Mouse (Mus musculus): ENCODE data around the gene Larp1. TPM values are rescaled to one million over a fixed set of nuclear protein-coding genes. Genes with fewer than 3 reads are reported as not detected.
A peak's percentile ranks its signal among the peaks of the same experiment; 100 is the strongest.

The Larp1 gene
- polyA plus RNA-seq, 1 experiment from 2014 or later: 21.8 TPM

GRCm38 (mm10) chr11:58008437-58009050, 320 bp upstream of the Larp1 start:
- H3K36me3 ChIP-seq: no peaks in the 10 kb centered on the region
- H3K27me3 ChIP-seq (ENCODE audit: insufficient read depth, poor library complexity, severe bottlenecking): no peaks in the 10 kb centered on the region
- peak overlapping the region; percentile 98 for H3K27ac ChIP-seq
- peak; percentile 97 for DNase-seq (ENCODE audit: low spot score)
- H3K9me3 ChIP-seq: no peaks in the 10 kb centered on the region
- WGBS: 11% methylated on average over 73 of the region's 74 CpGs
- H3K4me1 ChIP-seq: peaks cover 31% of the 10 kb centered on the region
- peak overlapping the region; percentile 99 for H3K4me3 ChIP-seq

- WGBS: under 1% methylated on average over 75 of the region's 78 CpGs
- Histone ChIP-seq H3K4me1 (peaks cover 38% of the 10 kb centered on the region), H3K36me3 (no peaks in the 10 kb centered on the region), H3K27ac (peak overlapping the region; percentile 98), H3K4me3 (peak overlapping the region; percentile 99), H3K27me3 (ENCODE audit: insufficient read depth, poor library complexity, severe bottlenecking) (no peaks in the 10 kb centered on the region), H3K9me3 (no peaks in the 10 kb centered on the region)
- peak; percentile 86 for DNase-seq (ENCODE audit: low spot score)
Observed at GRCm38 (mm10) chr11:58009516-58010141, 765 bp downstream of the Larp1 start.

- no peaks in the 10 kb centered on the region for H3K27me3 ChIP-seq (ENCODE audit: insufficient read depth, poor library complexity, severe bottlenecking)
- no peak for DNase-seq (ENCODE audit: low spot score)
- peak overlapping the region; percentile 98 for H3K27ac ChIP-seq
- H3K4me3 ChIP-seq: peak overlapping the region; percentile 99
- no peaks in the 10 kb centered on the region for H3K9me3 ChIP-seq
- H3K4me1 ChIP-seq: peaks cover 44% of the 10 kb centered on the region
- 2% methylated on average over 16 of the region's 16 CpGs for WGBS
- no peaks in the 10 kb centered on the region for H3K36me3 ChIP-seq
Observed at GRCm38 (mm10) chr11:58010226-58010781, 1.4 kb downstream of the Larp1 start.

GRCm38 (mm10) chr11:58010930-58011329, 2.1 kb downstream of the Larp1 start:
- no peaks in the 10 kb centered on the region for H3K27me3 ChIP-seq (ENCODE audit: insufficient read depth, poor library complexity, severe bottlenecking)
- H3K4me1 ChIP-seq: peaks cover 45% of the 10 kb centered on the region
- WGBS: 17% methylated on average over 1 of the region's 1 CpGs
- H3K27ac ChIP-seq: peak overlapping the region; percentile 22; the same call in 1 of the 2 replicates
- no peak for DNase-seq (ENCODE audit: low spot score)
- H3K36me3 ChIP-seq: no peaks in the 10 kb centered on the region
- peak overlapping the region; percentile 99 for H3K4me3 ChIP-seq
- no peaks in the 10 kb centered on the region for H3K9me3 ChIP-seq

- peak overlapping the region; percentile 8; the same call in 1 of the 2 replicates for H3K27ac ChIP-seq
- no peaks in the 10 kb centered on the region for H3K36me3 ChIP-seq
- DNase-seq (ENCODE audit: low spot score): no peak
- H3K4me3 ChIP-seq: no peak overlapping the region
- no peaks in the 10 kb centered on the region for H3K9me3 ChIP-seq
- H3K27me3 ChIP-seq (ENCODE audit: insufficient read depth, poor library complexity, severe bottlenecking): no peaks in the 10 kb centered on the region
- 76% methylated on average over 4 of the region's 4 CpGs for whole genome bisulfite sequencing
- peaks cover 54% of the 10 kb centered on the region for H3K4me1 ChIP-seq
Observed at GRCm38 (mm10) chr11:58011813-58012212, 2.9 kb downstream of the Larp1 start.

GRCm38 (mm10) chr11:58012674-58013073, 3.8 kb downstream of the Larp1 start:
- no peak for DNase-seq (ENCODE audit: low spot score)
- Histone ChIP-seq H3K4me3 (no peak overlapping the region), H3K9me3 (no peaks in the 10 kb centered on the region), H3K27me3 (ENCODE audit: insufficient read depth, poor library complexity, severe bottlenecking) (no peaks in the 10 kb centered on the region), H3K27ac (no peak overlapping the region), H3K36me3 (no peaks in the 10 kb centered on the region), H3K4me1 (peaks cover 60% of the 10 kb centered on the region)
- WGBS: 90% methylated on average over 1 of the region's 1 CpGs

GRCm38 (mm10) chr11:58013100-58013499, 4.2 kb downstream of the Larp1 start:
- Histone ChIP-seq H3K27me3 (ENCODE audit: insufficient read depth, poor library complexity, severe bottlenecking) (no peaks in the 10 kb centered on the region), H3K4me1 (peaks cover 61% of the 10 kb centered on the region)
- no peak for DNase-seq (ENCODE audit: low spot score)

GRCm38 (mm10) chr11:58014604-58015003, 5.7 kb downstream of the Larp1 start:
- H3K4me1 ChIP-seq: peaks cover 71% of the 10 kb centered on the region
- H3K27me3 ChIP-seq (ENCODE audit: insufficient read depth, poor library complexity, severe bottlenecking): no peaks in the 10 kb centered on the region
- no peak overlapping the region for H3K27ac ChIP-seq
- no peak for DNase-seq (ENCODE audit: low spot score)
- WGBS: 76% methylated on average over 1 of the region's 1 CpGs
- H3K4me3 ChIP-seq: no peak overlapping the region
- H3K9me3 ChIP-seq: no peaks in the 10 kb centered on the region
- H3K36me3 ChIP-seq: no peaks in the 10 kb centered on the region

More at GRCm38 (mm10) chr11:58013100-58013499, 4.2 kb downstream of the Larp1 start:
- no peak overlapping the region for H3K4me3 ChIP-seq
- no peaks in the 10 kb centered on the region for H3K9me3 ChIP-seq
- no peaks in the 10 kb centered on the region for H3K36me3 ChIP-seq
- no peak overlapping the region for H3K27ac ChIP-seq

GRCm38 (mm10) chr11:58015339-58015738, 6.5 kb downstream of the Larp1 start:
- Histone ChIP-seq H3K4me3 (no peak overlapping the region), H3K27ac (no peak overlapping the region), H3K4me1 (peaks cover 76% of the 10 kb centered on the region), H3K27me3 (ENCODE audit: insufficient read depth, poor library complexity, severe bottlenecking) (no peaks in the 10 kb centered on the region), H3K36me3 (no peaks in the 10 kb centered on the region), H3K9me3 (no peaks in the 10 kb centered on the region)
- WGBS: 72% methylated on average over 2 of the region's 2 CpGs
- DNase-seq (ENCODE audit: low spot score): no peak

- Histone ChIP-seq H3K27me3 (ENCODE audit: insufficient read depth, poor library complexity, severe bottlenecking) (no peaks in the 10 kb centered on the region), H3K36me3 (no peaks in the 10 kb centered on the region), H3K4me3 (no peak overlapping the region; the same call in 1 of the 2 replicates), H3K9me3 (no peaks in the 10 kb centered on the region), H3K4me1 (peaks cover 76% of the 10 kb centered on the region), H3K27ac (peak overlapping the region; percentile 70; the same call in 1 of the 2 replicates)
- no peak for DNase-seq (ENCODE audit: low spot score)
- WGBS: 56% methylated on average over 3 of the region's 3 CpGs
Observed at GRCm38 (mm10) chr11:58016371-58016770, 7.5 kb downstream of the Larp1 start.

GRCm38 (mm10) chr11:58017422-58017821, 8.6 kb downstream of the Larp1 start:
- H3K4me1 ChIP-seq: peaks cover 76% of the 10 kb centered on the region
- DNase-seq (ENCODE audit: low spot score): no peak
- H3K27ac ChIP-seq: peak overlapping the region; percentile 70
- 29% methylated on average over 1 of the region's 1 CpGs for WGBS
- H3K4me3 ChIP-seq: peak overlapping the region; percentile 23; the same call in 1 of the 2 replicates
- no peaks in the 10 kb centered on the region for H3K36me3 ChIP-seq
- H3K9me3 ChIP-seq: no peaks in the 10 kb centered on the region
- H3K27me3 ChIP-seq (ENCODE audit: insufficient read depth, poor library complexity, severe bottlenecking): no peaks in the 10 kb centered on the region

GRCm38 (mm10) chr11:58018287-58018686, 9.4 kb downstream of the Larp1 start:
- DNase-seq (ENCODE audit: low spot score): no peak
- WGBS: 34% methylated on average over 2 of the region's 2 CpGs
- Histone ChIP-seq H3K36me3 (no peaks in the 10 kb centered on the region), H3K4me3 (no peak overlapping the region), H3K9me3 (no peaks in the 10 kb centered on the region), H3K27me3 (ENCODE audit: insufficient read depth, poor library complexity, severe bottlenecking) (no peaks in the 10 kb centered on the region), H3K4me1 (peaks cover 76% of the 10 kb centered on the region), H3K27ac (no peak overlapping the region)

GRCm38 (mm10) chr11:58018701-58019100, 9.8 kb downstream of the Larp1 start:
- 81% methylated on average over 4 of the region's 4 CpGs for WGBS
- no peaks in the 10 kb centered on the region for H3K36me3 ChIP-seq
- H3K4me1 ChIP-seq: peaks cover 75% of the 10 kb centered on the region

More at GRCm38 (mm10) chr11:58018701-58019100, 9.8 kb downstream of the Larp1 start:
- no peak overlapping the region for H3K27ac ChIP-seq
- H3K9me3 ChIP-seq: no peaks in the 10 kb centered on the region
- no peak for DNase-seq (ENCODE audit: low spot score)
- no peaks in the 10 kb centered on the region for H3K27me3 ChIP-seq (ENCODE audit: insufficient read depth, poor library complexity, severe bottlenecking)
- H3K4me3 ChIP-seq: no peak overlapping the region

All from heart, embryonic 10.5 days (tissue).